Mouse (Mus musculus): Measurements from ENCODE around the gene 2010111I01Rik. TPM values are rescaled to one million over a fixed set of nuclear protein-coding genes. Genes with fewer than 3 reads are reported as not detected.

2010111I01Rik gene
- polyA plus RNA-seq, 1 experiment from 2014 or later = 197 TPM

GRCm38 (mm10) chr13:63117495-63118184 lies 152.9 kb downstream of the 2010111I01Rik start:
- WGBS = 70% methylated on average over 3 of the region's 3 CpGs
- no peak for ATAC-seq (ENCODE audit: insufficient number of reproducible peaks, low FRiP score, low TSS enrichment, low read depth)
- Histone ChIP-seq H3K36me3 (no peaks in the 10 kb centered on the region), H3K4me1 (peaks cover 25% of the 10 kb centered on the region), H3K4me3 (replicated peaks) (no peak overlapping the region), H3K9ac (no peak overlapping the region), H3K9me3 (replicated peaks) (no peaks in the 10 kb centered on the region), H3K27ac (replicated peaks) (no peak overlapping the region), H3K27me3 (no peaks in the 10 kb centered on the region), H3K4me2 (replicated peaks) (no peak overlapping the region)

GRCm38 (mm10) chr13:63118682-63119081 lies 154.0 kb downstream of the 2010111I01Rik start:
- Histone ChIP-seq H3K27me3 (no peaks in the 10 kb centered on the region), H3K4me3 (replicated peaks) (no peak overlapping the region), H3K4me2 (replicated peaks) (no peak overlapping the region), H3K4me1 (peaks cover 18% of the 10 kb centered on the region), H3K9ac (no peak overlapping the region), H3K27ac (replicated peaks) (no peak overlapping the region), H3K9me3 (replicated peaks) (no peaks in the 10 kb centered on the region), H3K36me3 (no peaks in the 10 kb centered on the region)
- 85% methylated on average over 3 of the region's 3 CpGs for WGBS
- no peak for ATAC-seq (ENCODE audit: insufficient number of reproducible peaks, low FRiP score, low TSS enrichment, low read depth)

DNA sequence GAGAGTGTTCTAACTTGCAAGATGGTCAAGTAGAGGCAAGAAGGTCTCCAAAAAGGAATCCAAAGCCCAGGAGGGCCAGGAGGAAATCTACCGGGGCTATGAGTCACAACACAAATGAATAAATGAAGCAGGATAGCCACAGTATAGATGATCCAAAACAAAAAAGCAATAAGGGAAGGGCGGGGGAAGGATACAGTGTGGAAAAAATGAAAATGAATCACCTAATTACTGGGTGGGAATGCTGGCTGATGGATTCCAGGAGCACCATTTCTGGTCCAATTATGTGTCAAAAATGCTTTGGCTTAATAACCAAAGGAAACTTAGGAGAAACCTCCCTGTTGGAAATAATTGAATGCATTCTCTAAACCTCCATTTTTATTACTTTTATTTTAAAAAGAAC lies 155.6 kb downstream of the 2010111I01Rik start:
- H3K4me2 ChIP-seq (replicated peaks) = no peak overlapping the region
- ATAC-seq (ENCODE audit: insufficient number of reproducible peaks, low FRiP score, low TSS enrichment, low read depth) = no peak
- H3K4me3 ChIP-seq (replicated peaks) = no peak overlapping the region
- no peaks in the 10 kb centered on the region for H3K27me3 ChIP-seq
- H3K4me1 ChIP-seq = 0 out of 2 replicates have a peak, but pooled peaks cover 2% of the 10 kb centered on the region
- H3K36me3 ChIP-seq = no peaks in the 10 kb centered on the region
- H3K9ac ChIP-seq = no peak overlapping the region
- no peaks in the 10 kb centered on the region for H3K9me3 ChIP-seq (replicated peaks)
- WGBS = 52% methylated on average over 2 of the region's 2 CpGs
- H3K27ac ChIP-seq (replicated peaks) = no peak overlapping the region

DNA sequence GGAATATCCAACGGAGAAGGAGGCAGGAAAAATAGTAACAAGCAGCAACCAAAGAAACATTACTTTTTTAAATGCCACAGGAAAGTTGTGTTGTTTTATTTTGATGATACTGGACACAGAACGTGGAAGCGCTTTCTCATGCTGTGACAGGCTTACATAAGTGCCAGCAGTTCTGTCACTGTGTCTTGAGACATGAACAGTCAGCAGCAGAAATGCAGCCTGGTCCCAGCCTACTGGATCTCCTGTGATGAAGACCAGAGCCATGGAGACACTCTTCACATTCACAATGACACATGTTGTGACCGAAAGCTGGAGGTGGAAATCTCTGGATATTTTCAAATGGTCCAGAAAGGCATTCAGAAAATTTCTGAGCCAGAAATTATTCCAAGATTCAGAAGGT lies 157.1 kb downstream of the 2010111I01Rik start:
- no peak overlapping the region for H3K4me2 ChIP-seq (replicated peaks)
- no peak overlapping the region for H3K9ac ChIP-seq
- ATAC-seq (ENCODE audit: insufficient number of reproducible peaks, low FRiP score, low TSS enrichment, low read depth) = no peak
- H3K4me3 ChIP-seq (replicated peaks) = no peak overlapping the region
- H3K27me3 ChIP-seq = no peaks in the 10 kb centered on the region
- H3K9me3 ChIP-seq (replicated peaks) = no peaks in the 10 kb centered on the region
- H3K27ac ChIP-seq (replicated peaks) = no peak overlapping the region
- no peaks in the 10 kb centered on the region for H3K36me3 ChIP-seq
- WGBS = 74% methylated on average over 4 of the region's 4 CpGs
- H3K4me1 ChIP-seq = no peaks in the 10 kb centered on the region

DNA sequence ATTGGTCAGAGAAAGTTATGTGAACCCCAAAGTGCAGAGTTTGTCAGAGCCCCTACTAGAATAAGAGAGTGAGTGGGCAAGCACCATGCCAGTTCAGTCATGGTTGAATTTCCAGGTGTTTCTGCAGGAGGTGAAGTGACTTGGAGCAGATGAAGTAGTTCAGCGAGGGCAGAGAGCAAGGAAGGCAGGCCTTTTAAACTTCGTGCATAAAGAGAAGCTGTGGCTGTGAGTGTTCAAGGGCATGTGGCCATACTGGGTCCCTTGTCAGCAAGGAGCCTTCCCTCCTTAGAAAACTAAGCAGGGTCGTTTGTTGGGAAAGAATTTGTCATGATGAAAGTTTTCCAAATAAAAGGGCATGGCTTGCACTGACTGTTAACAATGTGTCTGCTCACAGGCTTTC lies 161.5 kb downstream of the 2010111I01Rik start:
- Histone ChIP-seq H3K4me3 (replicated peaks) (no peak overlapping the region), H3K4me1 (no peaks in the 10 kb centered on the region), H3K27ac (replicated peaks) (no peak overlapping the region), H3K9ac (no peak overlapping the region), H3K27me3 (no peaks in the 10 kb centered on the region), H3K36me3 (no peaks in the 10 kb centered on the region), H3K9me3 (replicated peaks) (peaks cover 3% of the 10 kb centered on the region; the same call in 1 of the 2 replicates), H3K4me2 (replicated peaks) (no peak overlapping the region)
- ATAC-seq (ENCODE audit: insufficient number of reproducible peaks, low FRiP score, low TSS enrichment, low read depth) = no peak
- 60% methylated on average over 3 of the region's 3 CpGs for WGBS

DNA sequence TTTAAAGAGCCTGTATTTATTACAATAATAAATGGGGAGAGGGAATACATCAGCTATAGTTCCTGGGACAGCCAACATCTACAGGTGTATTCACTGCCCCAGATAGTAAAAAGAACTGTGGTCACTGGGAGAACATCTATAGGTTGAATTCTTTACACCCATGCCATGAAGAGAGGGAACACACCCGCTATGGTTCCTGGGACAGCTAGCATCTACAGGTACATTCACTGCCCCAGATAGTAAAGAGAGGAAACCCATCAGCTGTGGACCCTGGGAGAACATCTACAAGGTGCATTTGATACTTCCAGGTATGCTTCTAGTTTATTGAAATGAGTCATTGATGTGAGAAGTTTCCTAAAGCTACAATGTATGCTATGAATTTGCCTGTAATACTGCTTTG lies 162.8 kb downstream of the 2010111I01Rik start:
- Histone ChIP-seq H3K9me3 (replicated peaks) (peaks cover 3% of the 10 kb centered on the region; the same call in 1 of the 2 replicates), H3K4me1 (no peaks in the 10 kb centered on the region), H3K27me3 (no peaks in the 10 kb centered on the region), H3K9ac (no peak overlapping the region), H3K36me3 (no peaks in the 10 kb centered on the region), H3K4me3 (replicated peaks) (no peak overlapping the region), H3K4me2 (replicated peaks) (no peak overlapping the region), H3K27ac (replicated peaks) (no peak overlapping the region)
- 97% methylated on average over 1 of the region's 1 CpGs for WGBS
- ATAC-seq (ENCODE audit: insufficient number of reproducible peaks, low FRiP score, low TSS enrichment, low read depth) = no peak

DNA sequence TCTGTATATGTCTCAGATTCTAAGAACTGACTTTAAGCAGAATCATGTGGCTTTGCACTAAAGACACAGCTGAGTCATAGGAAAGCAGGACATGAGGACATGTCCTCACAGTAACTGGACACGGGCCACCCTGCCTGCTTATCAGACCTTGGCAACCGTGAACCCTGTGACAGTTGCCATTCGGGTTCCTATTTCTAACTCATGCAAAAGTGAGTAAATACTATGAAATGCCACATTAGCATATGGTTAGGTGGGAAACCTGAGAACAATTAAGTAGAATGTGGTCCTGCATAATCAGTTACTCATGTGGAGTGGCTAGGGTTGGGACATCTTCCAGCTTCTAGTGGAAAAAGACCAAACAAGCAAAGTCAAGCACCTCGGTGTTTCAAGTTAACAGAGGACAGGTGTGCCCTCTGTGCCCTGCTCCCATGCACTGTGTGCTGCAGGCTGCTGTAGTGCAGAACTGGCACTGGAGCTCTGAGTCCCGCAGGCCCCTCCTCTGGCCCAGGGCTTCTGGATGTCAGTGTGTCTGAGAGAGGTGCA lies 170.3 kb downstream of the 2010111I01Rik start:
- Histone ChIP-seq H3K9me3 (replicated peaks) (no peaks in the 10 kb centered on the region), H3K36me3 (no peaks in the 10 kb centered on the region), H3K4me3 (replicated peaks) (no peak overlapping the region), H3K27me3 (no peaks in the 10 kb centered on the region), H3K27ac (replicated peaks) (peak overlapping the region; percentile 58; the same call in 1 of the 2 replicates), H3K4me1 (peaks cover 19% of the 10 kb centered on the region), H3K9ac (no peak overlapping the region), H3K4me2 (replicated peaks) (no peak overlapping the region)
- ATAC-seq (ENCODE audit: insufficient number of reproducible peaks, low FRiP score, low TSS enrichment, low read depth) = no peak
- 50% methylated on average over 5 of the region's 5 CpGs for WGBS

DNA sequence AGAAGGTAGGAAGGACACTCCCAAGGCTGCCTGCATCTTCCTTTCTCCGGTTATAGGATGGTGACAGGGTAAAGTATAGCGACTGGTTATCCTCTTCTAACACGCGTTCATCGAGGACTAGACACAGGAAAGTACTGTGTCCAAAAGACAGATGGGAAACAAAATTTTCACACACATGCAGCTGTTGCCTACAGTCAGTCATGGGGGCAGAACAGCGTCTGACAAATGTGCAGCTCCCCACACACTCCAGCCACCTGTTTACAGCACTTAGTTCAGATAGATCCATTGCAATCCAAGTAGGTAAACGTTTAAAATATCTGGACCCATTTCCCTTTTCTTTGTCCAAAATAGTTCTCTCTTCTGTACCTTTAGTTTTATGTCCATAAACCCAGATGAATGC lies 171.3 kb downstream of the 2010111I01Rik start:
- no peak for ATAC-seq (ENCODE audit: insufficient number of reproducible peaks, low FRiP score, low TSS enrichment, low read depth)
- H3K4me1 ChIP-seq = peaks cover 27% of the 10 kb centered on the region

GRCm38 (mm10) chr13:63136775-63137174 lies 172.1 kb downstream of the 2010111I01Rik start:
- Histone ChIP-seq H3K36me3 (no peaks in the 10 kb centered on the region), H3K27ac (replicated peaks) (no peak overlapping the region), H3K9me3 (replicated peaks) (no peaks in the 10 kb centered on the region), H3K27me3 (no peaks in the 10 kb centered on the region), H3K9ac (no peak overlapping the region), H3K4me3 (replicated peaks) (no peak overlapping the region), H3K4me2 (replicated peaks) (no peak overlapping the region), H3K4me1 (peaks cover 28% of the 10 kb centered on the region)
- 88% methylated on average over 1 of the region's 1 CpGs for WGBS
- ATAC-seq (ENCODE audit: insufficient number of reproducible peaks, low FRiP score, low TSS enrichment, low read depth) = no peak

More for the DNA sequence above, 171.3 kb downstream of the 2010111I01Rik start:
- Histone ChIP-seq H3K9me3 (replicated peaks) (no peaks in the 10 kb centered on the region), H3K4me3 (replicated peaks) (no peak overlapping the region), H3K4me2 (replicated peaks) (no peak overlapping the region), H3K27ac (replicated peaks) (peak overlapping the region; percentile 58), H3K9ac (no peak overlapping the region), H3K36me3 (no peaks in the 10 kb centered on the region), H3K27me3 (no peaks in the 10 kb centered on the region)
- WGBS = 77% methylated on average over 7 of the region's 7 CpGs

GRCm38 (mm10) chr13:63138376-63139048 lies 173.8 kb downstream of the 2010111I01Rik start:
- Histone ChIP-seq H3K4me1 (peaks cover 28% of the 10 kb centered on the region), H3K27ac (replicated peaks) (no peak overlapping the region), H3K9ac (no peak overlapping the region), H3K27me3 (no peaks in the 10 kb centered on the region), H3K4me3 (replicated peaks) (no peak overlapping the region), H3K4me2 (replicated peaks) (no peak overlapping the region), H3K36me3 (no peaks in the 10 kb centered on the region), H3K9me3 (replicated peaks) (no peaks in the 10 kb centered on the region)
- no peak for ATAC-seq (ENCODE audit: insufficient number of reproducible peaks, low FRiP score, low TSS enrichment, low read depth)

DNA sequence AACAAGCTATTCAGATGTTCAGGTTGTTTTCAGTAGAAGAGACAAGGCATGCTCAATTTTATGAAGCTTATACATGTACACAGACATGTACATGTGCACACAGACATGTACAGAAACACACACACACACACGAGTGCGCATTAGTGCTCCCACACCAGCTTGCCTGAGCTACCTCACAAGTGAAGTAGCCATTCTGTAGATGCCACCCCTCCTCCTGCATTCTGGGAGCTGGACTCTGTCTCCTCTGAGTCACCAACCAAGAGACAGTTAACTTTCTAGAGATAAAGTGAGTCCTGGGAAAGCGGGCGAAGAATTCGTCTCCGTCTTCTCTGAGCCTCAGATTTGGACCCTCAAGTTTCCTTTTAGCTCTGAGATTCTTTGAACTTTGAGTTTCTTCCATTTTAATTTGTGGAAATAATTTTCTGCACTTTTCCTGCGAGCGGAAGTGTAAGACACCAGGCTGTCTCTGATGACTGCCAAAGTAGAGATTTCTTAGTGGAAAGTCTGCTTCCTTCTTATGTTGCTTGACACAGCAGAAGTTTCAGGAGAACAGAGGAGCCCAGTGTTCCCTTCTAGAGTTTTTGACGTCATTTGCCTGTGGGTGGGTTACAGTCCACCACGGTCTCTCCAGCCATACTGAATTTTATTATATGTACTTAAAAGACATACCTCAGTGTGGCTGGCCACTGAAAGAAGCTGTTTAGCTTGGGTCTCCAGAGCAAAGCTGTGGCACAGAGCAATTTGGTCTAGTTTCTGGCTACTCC lies 175.0 kb downstream of the 2010111I01Rik start:
- no peak overlapping the region for H3K9ac ChIP-seq
- ATAC-seq (ENCODE audit: insufficient number of reproducible peaks, low FRiP score, low TSS enrichment, low read depth) = no peak; the same call in 1 of the 2 replicates
- peaks cover 28% of the 10 kb centered on the region for H3K4me1 ChIP-seq
- no peak overlapping the region for H3K4me3 ChIP-seq (replicated peaks)
- no peak overlapping the region for H3K4me2 ChIP-seq (replicated peaks)
- H3K27ac ChIP-seq (replicated peaks) = peak overlapping the region; percentile 80
- 74% methylated on average over 10 of the region's 10 CpGs for WGBS
- H3K27me3 ChIP-seq = no peaks in the 10 kb centered on the region
- H3K36me3 ChIP-seq = no peaks in the 10 kb centered on the region
- no peaks in the 10 kb centered on the region for H3K9me3 ChIP-seq (replicated peaks)
